ENCODE assay signal across 9 mouse cellular contexts in the genomic region with DNA sequence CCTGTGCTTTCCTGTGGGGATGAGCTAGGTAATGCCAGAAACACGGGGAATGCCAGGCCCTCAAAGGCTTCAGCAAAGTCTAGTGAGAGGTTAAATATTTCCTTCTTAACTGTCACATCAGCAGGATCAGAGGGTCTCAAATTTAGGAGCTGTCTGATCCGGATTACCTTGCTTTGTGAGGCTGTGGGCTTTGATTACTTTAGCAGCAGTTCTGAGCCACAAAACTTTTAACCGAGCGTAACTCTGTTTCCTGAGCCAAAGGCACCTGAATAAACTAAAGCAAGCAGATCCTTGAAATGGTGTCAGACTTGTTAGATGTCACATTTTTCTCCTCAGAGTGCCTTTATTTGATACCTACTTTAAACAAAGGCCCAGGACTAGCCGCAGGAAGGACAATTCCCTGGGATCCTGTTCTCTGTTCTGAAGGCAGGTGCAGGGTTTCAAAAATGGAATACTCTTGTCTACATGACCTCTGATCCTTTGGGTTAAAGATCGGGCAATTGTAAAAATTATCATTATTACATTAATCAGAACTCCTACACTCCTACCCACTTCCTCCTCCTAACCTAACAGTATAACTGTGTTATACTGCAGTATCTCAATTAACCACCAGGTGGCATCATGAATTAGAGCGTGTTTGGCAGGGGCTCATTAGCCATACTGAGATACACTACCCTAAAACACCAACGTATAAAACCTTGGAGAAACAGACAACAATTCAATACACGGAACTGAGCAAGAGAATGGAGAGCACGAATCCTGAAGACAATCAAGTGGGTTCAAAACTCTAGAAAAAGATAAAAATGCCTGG.
DNase-seq lines count a peak whose midpoint lies in the region; ATAC-seq and TF ChIP-seq lines count a peak whose summit lies in the region.
"Had no signal": no experiment of that assay in that cellular context is flagged by ENCODE, and none has a peak within 500 bp of the region (broad histone marks: within the 10 kb centered on the region; RNA-seq: fewer than 3 reads in every experiment).

No protein-coding gene starts in this region.

- peak; percentile 90 for TF ChIP-seq CTCF in hindbrain, postnatal 0 days (IDR thresholded peaks at IDR 0.05; ENCODE audit: low read depth)

- no peak overlapping the region for H3K4me2 ChIP-seq in limb, embryonic 11.5 days (ENCODE audit: low read depth, severe bottlenecking)
- H3K4me2 ChIP-seq in hindbrain, postnatal 0 days (ENCODE audit: low read depth, low read length) = no peak overlapping the region
- H3K4me2 ChIP-seq: heart, embryonic 15.5 days; stomach, embryonic 15.5 days had no signal

- H3K4me3 ChIP-seq in limb, embryonic 11.5 days (ENCODE audit: low read depth, low read length) = no peak overlapping the region
- H3K4me3 ChIP-seq in limb, embryonic 10.5 days = no peak overlapping the region
- no peak overlapping the region for H3K4me3 ChIP-seq in hindbrain, postnatal 0 days (ENCODE audit: low read length)
- H3K4me3 ChIP-seq: heart, embryonic 15.5 days; stomach, embryonic 15.5 days had no signal

- no peaks in the 10 kb centered on the region for H3K9me3 ChIP-seq in limb, embryonic 11.5 days (ENCODE audit: control insufficient read depth, low read length)
- H3K9me3 ChIP-seq in limb, embryonic 10.5 days (replicated peaks) = no peaks in the 10 kb centered on the region
- H3K9me3 ChIP-seq in hindbrain, postnatal 0 days (ENCODE audit: low read length) = no peaks in the 10 kb centered on the region
- H3K9me3 ChIP-seq: heart, embryonic 15.5 days; stomach, embryonic 15.5 days had no signal

- H3K27me3 ChIP-seq in limb, embryonic 11.5 days (ENCODE audit: control insufficient read depth, insufficient read depth, low read length) = no peaks in the 10 kb centered on the region
- no peaks in the 10 kb centered on the region; the same call in 1 of the 2 replicates for H3K27me3 ChIP-seq in limb, embryonic 10.5 days (ENCODE audit: low read depth, poor library complexity, severe bottlenecking)
- H3K27me3 ChIP-seq in hindbrain, postnatal 0 days (ENCODE audit: insufficient read depth, low read length) = no peaks in the 10 kb centered on the region
- H3K27me3 ChIP-seq: heart, embryonic 15.5 days; stomach, embryonic 15.5 days had no signal

- no peak overlapping the region for H3K9ac ChIP-seq in limb, embryonic 11.5 days (ENCODE audit: low read length)
- no peak overlapping the region for H3K9ac ChIP-seq in hindbrain, postnatal 0 days (replicated peaks; ENCODE audit: low read length)
- H3K9ac ChIP-seq: heart, embryonic 15.5 days; stomach, embryonic 15.5 days had no signal

- DNase-seq in limb, embryonic 11.5 days (ENCODE audit: low spot score) = no peak
- no peak for DNase-seq in limb, embryonic 10.5 days (ENCODE audit: low spot score)
- peak; percentile 42 for DNase-seq in MN1 (ENCODE audit: low spot score)
- peak; percentile 86 for DNase-seq in hindbrain, postnatal 0 days (ENCODE audit: low spot score)
- peak; percentile 51 for DNase-seq in lung, postnatal 25 days (ENCODE audit: low spot score)
- DNase-seq in thymus, postnatal 25 days = peak; percentile 3

- 34% methylated on average over 10 of the region's 10 CpGs for WGBS in limb, embryonic 11.5 days
- WGBS in limb, embryonic 10.5 days = 38% methylated on average over 10 of the region's 10 CpGs
- WGBS in hindbrain, postnatal 0 days = 46% methylated on average over 10 of the region's 10 CpGs

- peaks cover 6% of the 10 kb centered on the region; the same call in 1 of the 2 replicates for H3K4me1 ChIP-seq in limb, embryonic 11.5 days (ENCODE audit: control insufficient read depth, insufficient read depth, low read length)
- peaks cover 19% of the 10 kb centered on the region for H3K4me1 ChIP-seq in limb, embryonic 10.5 days
- H3K4me1 ChIP-seq in hindbrain, postnatal 0 days (ENCODE audit: insufficient read depth, low read length) = no peaks in the 10 kb centered on the region
- H3K4me1 ChIP-seq: heart, embryonic 15.5 days; stomach, embryonic 15.5 days had no signal

- H3K27ac ChIP-seq in limb, embryonic 11.5 days (replicated peaks; ENCODE audit: low read depth, low read length) = no peak overlapping the region
- no peak overlapping the region for H3K27ac ChIP-seq in limb, embryonic 10.5 days
- no peak overlapping the region for H3K27ac ChIP-seq in hindbrain, postnatal 0 days
- H3K27ac ChIP-seq: heart, embryonic 15.5 days; stomach, embryonic 15.5 days had no signal

- no peaks in the 10 kb centered on the region for H3K36me3 ChIP-seq in limb, embryonic 11.5 days (ENCODE audit: control insufficient read depth, insufficient read depth, low read length)
- H3K36me3 ChIP-seq in limb, embryonic 10.5 days = no peaks in the 10 kb centered on the region
- no peaks in the 10 kb centered on the region for H3K36me3 ChIP-seq in hindbrain, postnatal 0 days (ENCODE audit: insufficient read depth, low read length)
- H3K36me3 ChIP-seq: heart, embryonic 15.5 days; stomach, embryonic 15.5 days had no signal

- peak; percentile 49; the same call in 1 of the 2 replicates for ATAC-seq in limb, embryonic 11.5 days (ENCODE audit: insufficient number of reproducible peaks, low FRiP score, low TSS enrichment, low read depth)
- peak; percentile 97 for ATAC-seq in common myeloid progenitor, adult 5-6 weeks (replicated peaks; ENCODE audit: low read depth, poor library complexity, severe bottlenecking)
- ATAC-seq in hindbrain, postnatal 0 days = peak; percentile 83

Comparison
In these comparisons a context has a peak if more than half of its experiments do, and no peak if none do; other contexts are left out.
1. DNase-seq: peak in MN1 (single experiment), hindbrain, postnatal 0 days (single experiment), lung, postnatal 25 days (single experiment) and thymus, postnatal 25 days (single experiment); none in limb, embryonic 11.5 days (single experiment) and limb, embryonic 10.5 days (single experiment).
2. Peak in every context shown above with its lines, with median percentiles within 50 percentile points of each other: ATAC-seq.